Mouse (Mus musculus): ENCODE measurements around the gene Gm10715. TPM values are rescaled to one million over a fixed set of nuclear protein-coding genes. Genes with fewer than 3 reads are reported as not detected.
"Not testable (repeated sequence)": the region's sequence is repeated elsewhere in the genome, so short reads cannot be mapped to it uniquely, and the experiment has no call there.

Gene Gm10715
- total and polyA plus RNA-seq, 3 experiments: not detected

- H3K4me3 ChIP-seq (ENCODE audit: control insufficient read depth in 1 of 2, insufficient read depth in 1 of 2, low read depth in 2 of 2, low read length in 2 of 2); H3K79me2 ChIP-seq (ENCODE audit: control insufficient read depth, insufficient read depth, low read length, poor library complexity); H3K27me3 ChIP-seq (ENCODE audit: control insufficient read depth in 1 of 2, insufficient read depth in 2 of 2, low read length in 2 of 2); H3K27ac ChIP-seq (ENCODE audit: control insufficient read depth, low read depth, low read length); H3K4me1 ChIP-seq (ENCODE audit: control insufficient read depth in 1 of 2, insufficient read depth in 2 of 2, low read length in 2 of 2); DNase-seq (ENCODE audit: low read depth, low spot score); H3K36me3 ChIP-seq (ENCODE audit: control insufficient read depth in 1 of 2, insufficient read depth in 2 of 2, low read length in 2 of 2); H3K9ac ChIP-seq (ENCODE audit: control insufficient read depth, low read depth, low read length, poor library complexity, severe bottlenecking); H3K9me3 ChIP-seq (replicated peaks; ENCODE audit: insufficient read depth, low read length): not testable (repeated sequence)
Measured at GRCm38 (mm10) chr9:3018944-3019343, 17.7 kb upstream of the Gm10715 start.

GRCm38 (mm10) chr9:3019835-3020727, 16.6 kb upstream of the Gm10715 start:
- H3K4me1 ChIP-seq (ENCODE audit: control insufficient read depth in 1 of 2, insufficient read depth in 2 of 2, low read length in 2 of 2); H3K27me3 ChIP-seq (ENCODE audit: control insufficient read depth in 1 of 2, insufficient read depth in 2 of 2, low read length in 2 of 2); H3K27ac ChIP-seq (ENCODE audit: control insufficient read depth, low read depth, low read length); H3K36me3 ChIP-seq (ENCODE audit: control insufficient read depth in 1 of 2, insufficient read depth in 2 of 2, low read length in 2 of 2); H3K9ac ChIP-seq (ENCODE audit: control insufficient read depth, low read depth, low read length, poor library complexity, severe bottlenecking); H3K9me3 ChIP-seq (replicated peaks; ENCODE audit: insufficient read depth, low read length); H3K4me3 ChIP-seq (ENCODE audit: control insufficient read depth in 1 of 2, insufficient read depth in 1 of 2, low read depth in 2 of 2, low read length in 2 of 2); DNase-seq (ENCODE audit: low read depth, low spot score); H3K79me2 ChIP-seq (ENCODE audit: control insufficient read depth, insufficient read depth, low read length, poor library complexity): not testable (repeated sequence)

- not testable (repeated sequence) for H3K4me1 ChIP-seq (ENCODE audit: control insufficient read depth in 1 of 2, insufficient read depth in 2 of 2, low read length in 2 of 2); H3K27me3 ChIP-seq (ENCODE audit: control insufficient read depth in 1 of 2, insufficient read depth in 2 of 2, low read length in 2 of 2); H3K27ac ChIP-seq (ENCODE audit: control insufficient read depth, low read depth, low read length); H3K9me3 ChIP-seq (replicated peaks; ENCODE audit: insufficient read depth, low read length); H3K4me3 ChIP-seq (ENCODE audit: control insufficient read depth in 1 of 2, insufficient read depth in 1 of 2, low read depth in 2 of 2, low read length in 2 of 2); H3K79me2 ChIP-seq (ENCODE audit: control insufficient read depth, insufficient read depth, low read length, poor library complexity); H3K9ac ChIP-seq (ENCODE audit: control insufficient read depth, low read depth, low read length, poor library complexity, severe bottlenecking); H3K36me3 ChIP-seq (ENCODE audit: control insufficient read depth in 1 of 2, insufficient read depth in 2 of 2, low read length in 2 of 2)
- DNase-seq (ENCODE audit: low read depth, low spot score): peak; percentile 70
Measured at GRCm38 (mm10) chr9:3022316-3023008, 14.2 kb upstream of the Gm10715 start.

- H3K9ac ChIP-seq (ENCODE audit: control insufficient read depth, low read depth, low read length, poor library complexity, severe bottlenecking); H3K27me3 ChIP-seq (ENCODE audit: control insufficient read depth in 1 of 2, insufficient read depth in 2 of 2, low read length in 2 of 2); H3K9me3 ChIP-seq (replicated peaks; ENCODE audit: insufficient read depth, low read length); H3K79me2 ChIP-seq (ENCODE audit: control insufficient read depth, insufficient read depth, low read length, poor library complexity); H3K4me3 ChIP-seq (ENCODE audit: control insufficient read depth in 1 of 2, insufficient read depth in 1 of 2, low read depth in 2 of 2, low read length in 2 of 2); H3K27ac ChIP-seq (ENCODE audit: control insufficient read depth, low read depth, low read length); DNase-seq (ENCODE audit: low read depth, low spot score); H3K36me3 ChIP-seq (ENCODE audit: control insufficient read depth in 1 of 2, insufficient read depth in 2 of 2, low read length in 2 of 2); H3K4me1 ChIP-seq (ENCODE audit: control insufficient read depth in 1 of 2, insufficient read depth in 2 of 2, low read length in 2 of 2): not testable (repeated sequence)
Measured at GRCm38 (mm10) chr9:3023312-3023984, 13.2 kb upstream of the Gm10715 start, which contains the start of gene Gm10718. Gene Gm10718 (plus strand): TSS chr9:3023547.

GRCm38 (mm10) chr9:3023985-3024648, 12.6 kb upstream of the Gm10715 start:
- not testable (repeated sequence) for H3K79me2 ChIP-seq (ENCODE audit: control insufficient read depth, insufficient read depth, low read length, poor library complexity); H3K27me3 ChIP-seq (ENCODE audit: control insufficient read depth in 1 of 2, insufficient read depth in 2 of 2, low read length in 2 of 2); H3K36me3 ChIP-seq (ENCODE audit: control insufficient read depth in 1 of 2, insufficient read depth in 2 of 2, low read length in 2 of 2); H3K4me3 ChIP-seq (ENCODE audit: control insufficient read depth in 1 of 2, insufficient read depth in 1 of 2, low read depth in 2 of 2, low read length in 2 of 2); DNase-seq (ENCODE audit: low read depth, low spot score); H3K27ac ChIP-seq (ENCODE audit: control insufficient read depth, low read depth, low read length); H3K4me1 ChIP-seq (ENCODE audit: control insufficient read depth in 1 of 2, insufficient read depth in 2 of 2, low read length in 2 of 2); H3K9ac ChIP-seq (ENCODE audit: control insufficient read depth, low read depth, low read length, poor library complexity, severe bottlenecking); H3K9me3 ChIP-seq (replicated peaks; ENCODE audit: insufficient read depth, low read length)

- H3K4me3 ChIP-seq (ENCODE audit: control insufficient read depth in 1 of 2, insufficient read depth in 1 of 2, low read depth in 2 of 2, low read length in 2 of 2); H3K27ac ChIP-seq (ENCODE audit: control insufficient read depth, low read depth, low read length); H3K4me1 ChIP-seq (ENCODE audit: control insufficient read depth in 1 of 2, insufficient read depth in 2 of 2, low read length in 2 of 2); H3K36me3 ChIP-seq (ENCODE audit: control insufficient read depth in 1 of 2, insufficient read depth in 2 of 2, low read length in 2 of 2); H3K9ac ChIP-seq (ENCODE audit: control insufficient read depth, low read depth, low read length, poor library complexity, severe bottlenecking); DNase-seq (ENCODE audit: low read depth, low spot score); H3K9me3 ChIP-seq (replicated peaks; ENCODE audit: insufficient read depth, low read length); H3K27me3 ChIP-seq (ENCODE audit: control insufficient read depth in 1 of 2, insufficient read depth in 2 of 2, low read length in 2 of 2); H3K79me2 ChIP-seq (ENCODE audit: control insufficient read depth, insufficient read depth, low read length, poor library complexity): not testable (repeated sequence)
Measured at GRCm38 (mm10) chr9:3024912-3025467, 11.7 kb upstream of the Gm10715 start, which contains the start of gene Gm10717. Gene Gm10717 (plus strand): TSS chr9:3025417.

Measured in MEL (cell line).